Mouse (Mus musculus): ENCODE data around the gene Tex16. TPM values are rescaled to one million over a fixed set of nuclear protein-coding genes. Genes with fewer than 3 reads are reported as not detected.

Tex16 gene
- polyA plus RNA-seq (2016; fragmentation: Nextera tagmentation; extraction: Ambion mirVana) = 0.68 and 0.98 TPM in 2 replicates

DNA sequence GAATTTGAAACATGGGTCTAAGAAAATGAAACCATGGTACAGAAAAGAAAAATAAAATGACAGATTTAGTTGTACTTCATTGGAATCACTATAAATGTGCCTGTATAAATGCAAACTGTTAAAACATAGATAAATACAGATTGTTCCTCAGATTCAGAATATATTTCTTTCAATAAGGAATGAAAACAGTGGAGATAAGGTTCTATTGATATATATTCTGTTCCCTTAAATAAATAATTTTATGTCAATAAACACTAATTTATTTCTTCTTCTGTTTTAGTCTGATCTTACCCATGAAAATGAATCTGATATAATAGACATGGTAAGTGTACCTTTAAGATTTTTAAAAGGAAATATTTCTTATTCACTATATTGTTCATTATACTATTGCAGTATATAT, at the start of gene Tex16:
TSS of gene Tex16 (plus strand) at position 301 of the 400 bp plus-strand sequence.
- H3K4me2 ChIP-seq (replicated peaks) = no peak within 1 kb of the TSS
- no peaks in the 10 kb centered on the region for H3K36me3 ChIP-seq
- H3K4me1 ChIP-seq = no peaks in the 10 kb centered on the region
- H3K27ac ChIP-seq = no peak within 1 kb of the TSS
- no peaks in the 10 kb centered on the region for H3K9me3 ChIP-seq
- no peaks in the 10 kb centered on the region for H3K27me3 ChIP-seq
- ATAC-seq (ENCODE audit: insufficient number of reproducible peaks, insufficient read depth, low FRiP score, low TSS enrichment) = no peak
- no peak within 1 kb of the TSS for H3K9ac ChIP-seq
- no peak within 1 kb of the TSS for H3K4me3 ChIP-seq

DNA sequence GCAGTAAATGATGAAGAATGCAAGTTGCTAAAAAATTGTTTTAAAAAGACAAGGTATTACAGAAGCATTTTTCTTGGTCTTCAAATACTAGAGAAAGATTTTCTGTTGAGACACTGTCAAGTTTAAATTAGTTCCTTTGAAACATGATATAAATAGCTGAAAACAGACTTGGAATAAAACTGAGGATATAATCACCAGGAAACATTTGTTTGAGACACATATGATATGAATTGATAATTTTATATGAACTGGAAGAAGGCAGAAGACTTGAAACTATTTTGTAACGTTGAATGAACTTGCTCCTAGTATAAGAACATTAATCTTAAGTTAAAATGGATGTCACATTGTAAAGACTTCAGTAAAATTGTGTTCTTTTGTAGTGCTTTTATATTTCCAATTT, 11.1 kb upstream of the Tex16 start:
- Histone ChIP-seq H3K4me3 (no peak overlapping the region), H3K27ac (no peak overlapping the region), H3K9ac (no peak overlapping the region), H3K4me1 (no peaks in the 10 kb centered on the region), H3K4me2 (replicated peaks) (no peak overlapping the region), H3K36me3 (no peaks in the 10 kb centered on the region), H3K27me3 (no peaks in the 10 kb centered on the region), H3K9me3 (no peaks in the 10 kb centered on the region)
- ATAC-seq (ENCODE audit: insufficient number of reproducible peaks, insufficient read depth, low FRiP score, low TSS enrichment) = no peak
- 43% methylated on average over 1 of the region's 1 CpGs for WGBS

Other genes with a start within 250 kb of the Tex16 start
- 0.37 and 0.87 TPM in 2 replicates for gene Gm45194, start 119.6 kb upstream of the Tex16 start, polyA plus RNA-seq (2016; fragmentation: Nextera tagmentation; extraction: Ambion mirVana)
- not detected in 2 replicates for gene 4933403O08Rik, start 228.0 kb downstream of the Tex16 start, polyA plus RNA-seq (2016; fragmentation: Nextera tagmentation; extraction: Ambion mirVana)